Mouse (Mus musculus): ENCODE measurements at regions not wholly inside any gene's neighbourhood (a gene's known extent, or its start where the extent isn't known, plus 50 kb on each side); places are given as distances from the start of the nearest gene placed in this dataset.

GRCm38 (mm10) chr7:72590351-72591115 is 284.1 kb upstream of the Mctp2 start:
- DNase-seq (ENCODE audit: low spot score) = no peak

GRCm38 (mm10) chr7:72592110-72592509 is 285.7 kb upstream of the Mctp2 start:
- no peak for DNase-seq (ENCODE audit: low spot score)

GRCm38 (mm10) chr7:72592649-72593048 is 286.2 kb upstream of the Mctp2 start:
- DNase-seq (ENCODE audit: low spot score) = no peak

GRCm38 (mm10) chr7:72593259-72593658 is 286.9 kb upstream of the Mctp2 start:
- DNase-seq (ENCODE audit: low spot score) = no peak

DNA sequence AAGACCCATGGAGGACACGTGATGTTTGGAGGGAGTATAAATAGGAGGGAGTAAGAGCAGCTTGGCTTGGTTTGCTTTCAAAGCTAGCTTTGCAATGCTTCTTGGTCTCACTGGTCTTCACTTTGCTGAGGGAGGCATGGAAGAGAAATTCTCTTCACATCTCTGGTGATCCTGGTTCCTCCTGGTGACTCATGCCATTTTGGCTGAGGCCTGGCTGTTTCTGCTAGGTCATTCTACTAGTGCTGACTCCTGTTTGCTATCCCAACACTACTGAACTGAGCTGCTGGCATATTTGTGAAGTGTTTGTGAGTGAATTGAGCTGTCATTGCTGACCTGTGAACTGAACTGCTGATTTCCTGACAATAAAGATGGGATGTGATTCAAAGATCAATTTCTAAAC is 288.3 kb upstream of the Mctp2 start:
- no peak for DNase-seq (ENCODE audit: low spot score)

DNA sequence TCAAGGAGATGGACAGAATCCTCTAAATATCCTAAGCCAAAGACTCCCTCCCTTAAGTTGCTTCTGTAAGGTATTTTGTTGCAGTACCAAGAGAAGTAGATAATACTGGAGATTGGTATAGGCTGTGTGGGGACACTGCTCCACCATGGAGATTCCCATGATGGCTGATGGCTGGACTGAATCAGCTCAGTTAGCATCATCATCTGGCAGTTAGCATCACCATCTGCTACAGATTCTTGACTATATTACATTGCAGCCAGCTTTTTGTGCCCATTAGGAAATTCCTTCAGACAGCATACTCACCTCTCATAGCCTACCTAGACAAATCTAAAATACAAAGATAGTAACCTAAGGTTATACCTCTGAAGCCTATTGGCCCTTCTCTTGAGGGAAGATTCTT is 290.6 kb upstream of the Mctp2 start:
- DNase-seq (ENCODE audit: low spot score) = no peak

GRCm38 (mm10) chr7:72601933-72602332 is 295.5 kb upstream of the Mctp2 start:
- DNase-seq (ENCODE audit: low spot score) = no peak

GRCm38 (mm10) chr7:72609791-72610190 is 303.4 kb upstream of the Mctp2 start:
- no peak for DNase-seq (ENCODE audit: low spot score)

- no peak for DNase-seq (ENCODE audit: low spot score)
These were observed 308.8 kb upstream of the Mctp2 start for GRCm38 (mm10) chr7:72615232-72615631.

DNA sequence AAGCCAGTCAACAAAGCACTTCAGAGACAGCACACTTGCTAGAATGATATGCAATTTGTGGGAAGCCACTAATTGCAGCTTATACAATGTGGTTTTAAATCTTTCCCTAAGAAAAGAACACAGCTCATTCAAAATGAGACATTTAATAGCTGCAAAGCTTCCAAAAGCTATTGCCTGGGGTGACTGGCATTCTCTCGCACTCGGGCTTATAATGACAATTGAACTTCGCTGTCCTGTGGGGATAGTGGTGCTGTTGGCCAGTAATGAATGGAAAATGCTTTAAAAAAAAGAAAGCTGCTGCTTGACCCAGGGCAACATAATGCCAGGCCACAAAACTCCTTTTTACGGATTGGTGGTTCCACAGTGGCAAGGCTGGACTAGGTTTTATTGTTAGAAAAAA is 321.0 kb upstream of the Mctp2 start:
- DNase-seq (ENCODE audit: low spot score) = no peak

GRCm38 (mm10) chr7:72639566-72639965 is 333.2 kb upstream of the Mctp2 start:
- DNase-seq (ENCODE audit: low spot score) = peak; percentile 56

DNA sequence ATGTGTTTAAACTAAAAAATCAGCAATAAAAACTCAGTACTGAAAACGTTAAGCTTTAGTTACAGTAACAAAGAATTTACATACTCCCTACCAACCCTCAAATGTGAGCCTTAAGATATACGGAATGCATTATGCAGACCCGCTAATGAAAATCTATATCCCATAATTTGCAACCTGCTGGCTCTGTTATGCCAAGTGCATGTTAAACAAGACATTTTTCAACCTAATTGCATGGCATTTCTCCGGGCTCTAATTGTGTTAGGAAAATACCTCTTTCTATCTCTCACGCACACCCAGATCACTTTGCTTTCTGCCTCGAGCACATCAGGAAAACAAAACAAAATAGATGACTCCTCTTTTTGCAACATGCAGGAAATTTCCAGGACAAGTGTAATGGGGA is 368.6 kb upstream of the Mctp2 start:
- DNase-seq (ENCODE audit: low spot score) = no peak

GRCm38 (mm10) chr7:72685803-72686202 is 379.4 kb upstream of the Mctp2 start:
- no peak for DNase-seq (ENCODE audit: low spot score)

DNA sequence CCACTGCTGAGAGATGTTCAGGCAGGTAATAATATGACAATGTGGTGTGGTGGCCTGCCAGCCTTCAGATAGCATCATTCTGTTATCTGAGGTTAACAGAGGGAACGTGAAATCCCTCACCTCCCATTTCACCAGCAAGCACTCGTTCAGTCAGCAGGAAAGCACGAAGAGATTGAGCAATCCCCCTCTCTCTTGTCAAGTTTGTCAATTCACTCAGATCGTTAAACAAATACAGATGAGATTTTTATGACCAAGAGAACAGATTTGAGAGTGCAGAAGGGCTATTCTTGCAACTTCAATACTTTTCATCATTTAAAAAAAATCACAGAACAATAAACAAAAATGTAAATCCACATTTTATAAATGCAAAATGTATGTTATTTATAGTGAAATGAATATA is 380.9 kb upstream of the Mctp2 start:
- DNase-seq (ENCODE audit: low spot score) = no peak

DNA sequence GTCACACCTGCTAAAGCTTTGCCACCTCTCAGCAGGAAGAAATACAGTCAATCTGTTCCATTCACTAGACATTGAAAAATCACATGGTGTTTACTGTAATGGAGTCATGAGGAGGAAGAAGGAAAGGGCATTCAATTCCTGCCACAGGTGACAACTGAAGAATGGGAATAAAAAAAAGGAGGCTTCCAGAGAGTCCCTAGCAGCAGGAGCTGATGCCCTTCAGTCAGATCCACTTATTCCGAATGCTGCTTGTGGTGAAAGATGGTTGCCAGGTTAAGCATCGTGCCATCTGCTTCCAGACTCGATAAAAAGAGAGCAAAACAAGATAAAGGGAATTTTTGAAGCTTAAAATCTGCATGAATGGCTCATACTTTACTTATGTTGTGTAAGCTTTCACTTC is 385.0 kb upstream of the Mctp2 start:
- no peak for DNase-seq (ENCODE audit: low spot score)

DNA sequence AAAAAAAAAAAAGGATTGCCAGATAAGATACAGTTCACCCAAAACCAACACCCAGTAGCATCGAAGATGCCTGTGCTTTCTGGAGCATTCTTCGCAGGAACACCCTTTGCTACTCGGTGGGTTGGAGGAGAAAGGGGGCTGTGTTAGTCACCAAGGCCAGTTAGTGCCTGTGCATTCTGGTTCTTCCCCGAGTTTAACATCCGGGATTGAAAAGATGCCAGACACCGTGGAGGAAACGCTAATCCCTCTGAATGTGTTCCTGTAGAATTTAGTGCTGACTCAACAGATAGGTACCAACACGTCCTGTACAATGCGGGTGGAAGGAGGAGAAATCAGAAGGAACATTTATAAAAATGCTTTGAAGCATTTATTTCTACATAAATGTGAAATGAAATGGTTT is 385.5 kb upstream of the Mctp2 start:
- DNase-seq (ENCODE audit: low spot score) = no peak

DNA sequence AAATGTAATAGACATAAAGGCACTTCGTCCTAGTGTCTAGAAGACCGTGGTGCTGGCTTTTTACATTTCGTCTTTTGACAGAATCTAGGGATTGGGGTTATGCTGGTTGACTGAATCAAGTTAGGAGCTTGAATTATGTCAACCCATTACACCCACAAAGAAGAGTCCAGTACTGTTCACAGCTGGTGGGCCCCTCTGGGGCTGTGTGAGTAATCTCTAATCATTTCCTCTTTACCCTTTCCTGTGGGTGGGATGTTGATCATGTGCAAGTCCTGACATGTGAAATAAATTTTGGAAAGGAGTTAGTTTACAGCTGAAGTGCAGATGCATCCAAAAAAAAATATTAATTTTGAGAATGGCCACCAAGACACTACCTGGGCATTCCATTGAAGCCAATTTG is 390.3 kb upstream of the Mctp2 start:
- DNase-seq (ENCODE audit: low spot score) = peak; percentile 2

DNA sequence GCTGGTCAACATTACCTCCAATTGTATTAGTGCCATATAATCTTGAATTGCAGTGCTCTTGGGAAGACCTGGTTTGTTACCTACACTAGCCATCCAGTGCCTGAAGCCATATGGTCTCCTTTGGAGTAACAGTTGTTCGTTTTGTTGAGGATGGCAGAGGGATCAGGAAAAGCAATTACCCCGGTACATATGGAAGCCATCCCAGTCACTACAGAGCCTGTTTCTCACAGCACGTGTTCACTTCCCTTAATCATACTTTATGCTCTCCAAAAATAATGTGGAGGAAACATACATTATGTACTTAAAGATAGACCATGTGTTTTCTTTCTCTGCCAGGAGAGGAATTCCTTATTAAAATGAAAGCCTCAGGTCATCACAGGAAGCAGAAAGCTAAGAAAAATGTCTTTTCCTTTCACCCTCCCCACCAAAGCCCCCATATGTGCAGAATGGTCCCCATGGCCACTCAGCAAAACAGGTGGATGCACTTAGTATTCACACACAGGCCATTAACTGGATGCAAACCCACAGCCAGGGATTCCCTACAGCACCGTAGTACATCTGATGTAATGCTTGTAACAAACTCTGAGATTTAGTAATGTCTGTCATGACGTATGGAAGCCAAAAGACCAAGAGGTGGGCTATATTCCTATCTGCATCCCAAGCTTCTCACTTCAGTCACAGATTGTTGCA is 397.4 kb upstream of the Mctp2 start:
- no peak for DNase-seq (ENCODE audit: low spot score)

DNA sequence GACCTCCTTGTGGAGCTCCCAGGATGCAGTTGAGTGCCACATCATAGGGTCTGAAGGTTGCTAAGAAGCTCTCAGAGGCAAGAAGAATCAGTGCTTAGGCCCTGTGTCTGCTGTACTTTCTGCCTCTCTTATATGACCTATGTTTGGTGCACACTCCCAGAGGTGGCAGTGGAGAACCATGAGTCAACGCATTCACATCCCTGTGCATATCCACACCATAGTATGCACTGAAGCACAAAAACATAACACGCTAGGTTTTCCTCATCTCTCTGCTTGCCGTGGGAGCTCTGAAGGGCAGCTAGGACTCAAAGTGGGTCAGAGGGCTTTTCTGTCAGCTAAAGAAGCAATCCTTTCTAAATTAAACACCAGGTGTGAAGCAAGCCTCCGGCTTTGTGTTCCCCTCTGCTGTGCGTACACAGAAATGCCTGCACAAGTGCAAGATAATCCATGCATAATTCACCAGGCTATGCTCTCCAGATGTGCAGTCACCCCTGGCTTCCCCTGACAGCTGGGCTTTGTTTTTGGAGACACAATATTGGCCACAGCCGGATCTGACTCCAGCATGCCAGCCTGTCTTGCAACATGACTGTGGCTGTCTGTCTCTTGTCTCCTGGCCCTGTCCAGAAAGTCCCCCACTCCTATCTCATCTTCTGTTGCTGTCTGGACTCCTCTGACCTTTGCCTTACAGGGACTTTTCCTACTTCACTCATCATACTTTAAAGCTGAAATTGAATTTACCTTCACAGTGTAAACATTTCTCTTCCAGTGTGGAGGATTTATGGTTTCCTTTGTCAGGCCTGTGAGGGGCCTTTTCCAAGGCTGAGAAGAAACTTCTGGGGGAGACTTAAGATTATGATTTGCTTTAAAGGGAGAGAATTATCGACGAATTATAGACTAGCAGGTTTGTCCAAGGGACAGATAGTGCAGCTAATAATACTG is 405.1 kb upstream of the Mctp2 start:
- no peak for DNase-seq (ENCODE audit: low spot score)

DNA sequence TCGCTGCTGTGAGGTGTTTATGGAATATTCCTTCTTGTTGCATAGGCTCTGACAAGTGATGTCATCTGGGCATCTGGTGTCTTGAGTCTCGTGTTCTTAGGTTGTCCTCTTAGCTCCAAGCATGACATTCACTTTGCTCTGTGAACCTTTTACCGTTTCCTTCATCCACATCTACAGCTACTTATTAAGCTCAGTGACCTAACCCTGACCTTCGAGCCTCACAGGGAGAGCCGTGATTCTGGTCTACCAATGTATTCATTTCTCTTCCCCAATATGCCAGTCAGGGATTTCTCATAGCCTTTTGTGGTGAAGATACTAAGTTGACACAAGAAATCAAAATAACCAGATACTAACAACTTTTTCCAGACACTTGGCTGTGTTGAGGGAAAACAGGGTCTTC is 409.0 kb upstream of the Mctp2 start:
- no peak for DNase-seq (ENCODE audit: low spot score)

DNA sequence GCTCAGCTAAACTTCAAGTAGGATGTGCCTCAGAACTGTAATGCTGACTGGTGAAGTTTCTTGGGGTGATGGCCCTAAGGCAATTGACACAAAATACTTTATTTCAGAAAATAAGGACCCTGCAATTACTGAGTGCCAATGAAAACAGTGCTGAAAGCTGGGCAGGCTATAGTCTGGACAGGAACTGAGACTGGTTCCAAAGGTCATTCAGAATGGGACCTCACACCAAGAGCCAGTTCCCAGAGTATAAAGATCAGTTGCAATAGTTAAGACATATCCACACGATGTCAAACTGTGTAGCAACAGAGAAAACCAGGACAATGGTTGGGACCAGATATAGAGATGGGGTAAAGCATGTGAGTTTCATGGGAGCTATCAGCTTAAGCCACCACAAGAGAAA is 409.6 kb upstream of the Mctp2 start:
- DNase-seq (ENCODE audit: low spot score) = no peak

DNA sequence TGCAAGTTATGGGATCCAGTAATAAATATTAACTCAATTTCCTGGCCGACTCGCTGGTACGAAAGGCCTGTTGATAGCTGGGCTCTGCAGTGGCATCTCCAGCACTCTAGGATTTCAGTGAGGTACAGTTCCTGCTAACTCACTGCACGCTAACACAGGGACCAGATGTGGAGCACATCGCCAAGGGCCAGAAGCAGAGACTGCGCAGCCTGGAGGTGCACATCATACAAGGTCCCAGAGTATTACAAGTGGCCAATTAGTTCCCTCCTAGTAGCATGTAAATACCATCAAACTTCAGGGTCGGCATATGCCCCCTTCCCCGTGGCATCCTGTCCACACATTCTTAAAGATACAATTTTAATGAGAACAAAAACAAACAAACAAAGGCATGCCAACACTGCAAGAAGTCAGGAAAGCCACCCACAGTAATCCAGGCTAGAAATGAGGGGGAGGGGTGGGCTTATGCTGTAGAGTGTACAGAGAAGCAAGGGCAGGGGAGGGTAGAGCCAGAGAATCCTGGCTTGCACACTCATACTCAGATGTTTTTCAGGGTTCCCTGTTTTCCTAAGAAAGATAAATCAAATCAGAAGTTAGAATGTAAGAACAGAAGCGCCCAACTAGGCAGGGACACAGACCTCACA is 419.9 kb upstream of the Mctp2 start:
- no peak for DNase-seq (ENCODE audit: low spot score)
